In genomic region chr11:22859633-22860334, GRCm38 (mm10) we compare ENCODE assay signal across 8 mouse cellular contexts. TPM values are rescaled to one million over a fixed set of nuclear protein-coding genes. Genes with fewer than 3 reads are reported as not detected.
DNase-seq lines count a peak whose midpoint lies in the region.

No protein-coding gene starts in this region.

- intact Hi-C loops in left cerebral cortex, postnatal 25 days (cut with DNase I) = loop anchor here (2.0 to 5.0 kb wide), 3 partner anchors 15 to 227 kb away; no protein-coding TSS in a partner anchor

- DNase-seq in T-cell, adult 2 months (ENCODE audit: low spot score) = peak; percentile 86
- peak; percentile 90 for DNase-seq in embryo, embryonic 10 days (ENCODE audit: low spot score)
- peak; percentile 69 to 76 for DNase-seq in gastrocnemius, adult 8-10 months (ENCODE audit: low spot score in 2 of 2)
- DNase-seq in induced T-regulatory cell, adult 2 months (ENCODE audit: low read depth) = peak; percentile 93
- DNase-seq in left cerebral cortex, postnatal 25 days (ENCODE audit: low spot score in 2 of 2) = peak; percentile 76 to 83
- DNase-seq in mesoderm, embryonic 11.5 days (ENCODE audit: low read depth, low spot score) = peak; percentile 87
- peak; percentile 84 for DNase-seq in right cerebral cortex, postnatal 25 days
- peak; percentile 85 to 88 for DNase-seq in urinary bladder, postnatal 4 days (ENCODE audit: low spot score in 2 of 2)

RNA-seq across cellular contexts. Expression of gene B3gnt2, which starts 1.0 kb away (rescaled TPM):
- total RNA-seq in gastrocnemius, adult 8-10 months (2022) = 1 to 10 TPM; 1.0 to 1.7 (median 1.2) TPM
- 10 to 100 TPM; 14.0 to 15.2 TPM for total RNA-seq in left cerebral cortex, postnatal 25 days (2021)

Comparison
In these comparisons a context has a peak if more than half of its experiments do, and no peak if none do; other contexts are left out.
1. Peak in every context shown above with its lines: DNase-seq.
2. RNA of gene B3gnt2, which starts 1.0 kb away (total RNA-seq): 14.0 to 15.2 TPM in left cerebral cortex, postnatal 25 days; 1.0 to 1.7 TPM in gastrocnemius, adult 8-10 months; every median in the first group is over 4 times any median in the second.